Mouse (Mus musculus) layer of hippocampus, postnatal 25 days (tissue): ENCODE data around the gene Polr3h. TPM values are rescaled to one million over a fixed set of nuclear protein-coding genes. Genes with fewer than 3 reads are reported as not detected.

Source experiments
- DNase-seq, 2 experiments: peaks; one replicate each; pipeline ENCODE4 v3.0.0; 2022; ENCODE audit warnings: mixed read lengths in 2 of 2, low spot score in 1 of 2; ENCODE audit errors: extremely low spot score in 1 of 2
- total RNA-seq, 2 experiments: library from RNA; stranded (reverse); gene quantifications; 2 replicates each; pipeline ENCODE4 v1.2.3; 2021

Polr3h gene
- total RNA-seq, 2 experiments from 2014 or later, result 48.0 to 52.8 TPM

DNA sequence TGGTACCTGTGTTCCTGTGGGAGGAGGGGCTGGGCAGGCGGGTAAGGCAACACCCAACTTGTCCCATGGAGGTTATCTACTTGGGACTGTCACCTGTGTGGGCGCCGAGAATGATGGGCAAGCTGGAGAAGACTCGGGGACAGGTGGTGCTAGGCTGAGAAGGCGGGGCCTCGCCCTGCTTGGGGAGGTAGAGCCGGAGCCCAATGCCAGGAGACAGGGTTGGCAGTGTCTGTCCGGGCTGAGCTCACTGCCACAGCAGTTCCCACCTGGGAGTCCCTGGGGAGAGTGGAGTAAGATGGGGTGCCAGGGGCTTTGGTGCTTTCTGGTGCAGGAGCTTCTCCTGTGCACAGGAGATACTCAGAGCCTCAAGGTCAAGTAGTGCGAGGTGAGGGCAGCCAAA, 76.9 kb downstream of the Polr3h start:
- no peak for DNase-seq

DNA sequence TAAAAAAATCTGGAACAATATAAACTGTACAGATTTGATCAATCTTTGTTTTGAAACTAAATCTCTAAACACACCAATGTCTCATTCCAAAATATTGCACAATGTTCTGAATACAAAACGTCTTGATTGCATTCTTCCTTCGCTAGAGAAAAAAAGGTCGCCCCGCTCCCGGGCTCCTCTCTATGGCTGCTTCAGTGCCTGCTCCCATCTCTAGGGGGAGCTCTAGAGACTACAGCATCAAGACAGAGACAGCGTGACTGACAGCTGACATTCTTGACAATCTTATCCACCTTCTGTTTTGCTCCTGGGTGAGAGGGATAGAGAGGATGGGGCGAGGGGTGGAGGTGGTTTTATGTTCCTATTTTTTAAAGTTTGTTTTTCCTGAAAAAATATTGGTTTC, 77.7 kb downstream of the Polr3h start:
- peak in 1 of 2 experiments; percentile 62 for DNase-seq

DNA sequence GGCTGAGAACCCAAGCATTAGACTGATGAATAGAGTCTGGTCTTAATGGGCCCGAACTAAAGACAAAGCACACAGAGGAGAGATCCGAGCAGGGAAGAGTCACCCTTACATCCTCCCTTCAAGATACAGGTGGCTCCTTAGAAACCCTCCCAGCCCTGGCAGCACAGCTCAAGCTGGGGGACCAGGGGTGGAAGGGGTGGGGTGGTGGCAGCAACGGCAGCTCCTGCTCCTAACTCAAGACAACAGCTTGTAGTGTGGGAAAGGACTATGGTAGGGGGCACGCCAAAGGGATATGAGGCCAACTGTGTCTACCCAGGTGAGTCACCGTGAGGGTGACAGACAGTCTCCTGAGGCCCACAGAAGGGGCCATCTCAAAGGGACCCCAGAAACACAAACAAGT, 78.2 kb downstream of the Polr3h start:
- DNase-seq, result no peak

DNA sequence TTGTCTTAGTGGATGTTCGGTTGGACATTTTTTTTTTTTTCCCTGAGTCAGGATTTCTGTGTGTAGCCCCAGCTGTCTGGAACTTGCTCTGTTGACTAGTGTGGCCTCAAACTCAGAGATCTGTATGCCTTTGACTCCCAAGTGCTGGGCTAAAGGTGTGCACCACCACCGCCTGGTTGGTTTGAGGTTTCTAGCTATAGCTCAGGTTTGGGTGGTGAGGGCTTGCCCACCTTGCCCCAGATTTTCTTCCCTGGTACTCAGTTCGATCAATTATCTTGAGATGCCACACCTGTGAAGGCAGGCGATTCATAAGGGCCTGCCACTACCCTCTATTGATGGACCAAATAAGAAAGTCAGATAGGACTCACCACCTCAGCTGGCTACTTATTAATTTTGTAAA, 78.9 kb downstream of the Polr3h start:
- no peak for DNase-seq

DNA sequence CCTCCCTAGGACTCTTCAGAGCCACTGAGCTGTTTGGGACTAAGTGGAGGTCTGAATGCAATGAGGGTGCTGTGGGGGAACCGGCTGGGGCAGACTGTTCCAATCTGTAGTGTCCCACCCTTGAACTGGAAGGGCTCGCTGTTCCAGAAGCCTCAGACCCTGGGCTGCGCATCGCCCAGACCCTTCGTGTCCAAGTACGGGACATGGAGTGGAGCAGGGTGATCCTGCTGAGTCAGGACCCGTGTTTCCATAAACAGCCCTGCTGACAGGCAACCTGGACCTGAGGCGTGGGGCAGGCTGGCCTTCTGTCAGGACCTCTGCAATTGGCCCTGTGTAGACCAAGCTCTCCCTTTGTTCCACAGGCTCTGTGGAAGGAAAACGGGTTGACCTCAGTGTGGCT, 79.3 kb downstream of the Polr3h start:
- no peak for DNase-seq

DNA sequence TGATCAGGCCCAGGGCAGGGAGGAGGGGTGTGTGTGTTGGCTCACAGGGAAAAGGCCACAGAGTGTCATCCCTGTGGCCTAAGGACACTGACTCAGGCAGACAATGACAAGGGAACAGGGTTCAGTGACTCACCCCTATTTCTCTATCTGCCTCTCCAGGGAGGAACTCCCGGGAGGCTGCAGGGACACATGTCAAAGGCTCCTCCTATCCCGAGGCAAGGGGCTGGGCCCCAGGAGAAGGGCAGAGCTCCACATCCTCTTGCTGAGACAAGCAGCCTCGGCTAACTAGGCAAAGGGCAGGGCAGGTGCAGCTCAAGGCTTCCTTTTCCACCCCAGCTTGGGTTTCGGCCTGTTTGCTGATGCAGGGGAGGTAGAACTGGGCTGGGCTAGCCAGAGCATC, 80.3 kb downstream of the Polr3h start:
- no peak for DNase-seq

DNA sequence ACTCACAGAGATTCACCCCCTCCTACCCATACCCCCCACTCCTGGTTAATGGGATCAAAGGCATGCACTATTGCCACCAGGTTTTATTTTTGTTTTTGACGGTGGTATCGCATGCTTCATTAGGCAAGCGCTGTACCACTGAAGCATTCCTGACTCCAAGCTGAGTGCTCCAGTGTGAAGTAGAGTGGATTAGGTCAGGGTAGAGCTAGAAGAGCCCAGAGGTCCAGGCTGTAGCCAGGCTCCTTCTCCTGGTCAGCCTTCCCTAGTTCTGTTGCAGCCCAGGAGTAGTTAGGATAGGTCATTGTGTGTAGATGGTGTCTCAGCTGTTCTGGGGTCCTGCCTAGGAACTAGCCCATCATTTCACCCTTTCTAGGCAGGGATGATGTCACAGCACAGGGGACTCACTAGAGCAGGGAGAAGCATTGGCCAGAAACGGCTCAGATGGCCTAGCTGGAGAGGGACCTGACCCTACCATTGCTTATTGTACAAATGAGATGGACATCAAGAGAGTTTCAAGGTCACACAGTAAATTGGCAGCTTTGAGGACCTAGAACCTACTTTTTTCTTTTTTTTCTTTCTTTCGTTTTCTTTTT, 80.9 kb downstream of the Polr3h start:
- no peak for DNase-seq

DNA sequence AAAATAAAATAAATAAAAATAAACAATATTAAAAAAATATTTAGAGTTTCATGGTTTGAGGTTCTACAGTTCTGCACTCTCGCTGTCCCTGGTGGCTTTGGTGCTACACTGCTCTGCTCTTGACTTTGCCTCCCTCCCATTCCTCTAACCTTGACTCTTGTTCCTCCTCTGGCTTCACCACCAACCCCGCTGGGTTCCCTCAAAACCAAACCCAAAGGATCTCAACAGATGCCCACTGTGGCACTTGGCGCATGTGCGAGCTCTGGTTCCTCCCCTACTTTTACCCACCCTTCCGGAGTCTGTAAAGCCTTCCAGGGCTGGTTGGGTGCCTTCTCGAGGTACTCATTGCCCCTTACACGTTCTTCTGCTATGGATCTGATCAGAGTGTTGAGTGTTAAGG, 83.8 kb downstream of the Polr3h start:
- DNase-seq, result no peak

DNA sequence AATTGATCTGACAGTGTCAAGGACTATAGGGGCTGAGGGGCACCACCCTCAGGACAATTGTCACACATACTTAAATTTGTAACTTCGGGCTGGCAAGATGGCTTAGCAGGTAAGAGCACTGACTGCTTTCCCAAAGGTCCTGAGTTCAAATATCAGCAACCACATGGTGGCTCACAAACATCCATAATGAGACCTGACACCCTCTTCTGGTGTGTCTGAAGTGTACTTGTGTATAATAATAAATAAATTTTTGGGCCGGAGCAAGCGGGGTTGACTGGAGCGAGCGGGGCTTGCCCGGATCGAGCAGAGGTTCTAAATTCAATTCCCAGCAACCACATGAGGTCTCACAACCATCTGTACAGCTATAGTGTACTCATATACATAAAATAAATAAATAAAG, 85.7 kb downstream of the Polr3h start:
- DNase-seq, result no peak

DNA sequence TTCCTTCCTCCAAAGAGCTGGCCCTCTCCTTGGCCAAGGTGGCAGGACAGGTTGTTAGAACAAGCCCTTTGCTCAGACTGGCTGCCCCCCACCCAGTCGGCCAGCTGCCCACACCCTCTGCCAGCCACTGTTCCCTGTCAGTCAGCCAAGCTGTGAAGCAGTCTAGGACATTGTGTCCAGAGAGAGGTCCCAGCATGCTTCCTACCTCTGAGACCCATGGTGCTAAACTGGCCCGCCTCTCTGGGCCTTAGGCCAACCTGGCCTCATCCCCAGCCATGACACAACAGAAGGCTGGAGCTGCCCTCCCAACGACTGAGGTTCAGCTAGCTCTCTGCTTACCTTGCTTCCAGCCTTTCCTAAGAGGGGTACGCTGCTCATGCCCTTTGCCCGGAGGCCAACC, 86.4 kb downstream of the Polr3h start:
- peak in 1 of 2 experiments; percentile 57 for DNase-seq

DNA sequence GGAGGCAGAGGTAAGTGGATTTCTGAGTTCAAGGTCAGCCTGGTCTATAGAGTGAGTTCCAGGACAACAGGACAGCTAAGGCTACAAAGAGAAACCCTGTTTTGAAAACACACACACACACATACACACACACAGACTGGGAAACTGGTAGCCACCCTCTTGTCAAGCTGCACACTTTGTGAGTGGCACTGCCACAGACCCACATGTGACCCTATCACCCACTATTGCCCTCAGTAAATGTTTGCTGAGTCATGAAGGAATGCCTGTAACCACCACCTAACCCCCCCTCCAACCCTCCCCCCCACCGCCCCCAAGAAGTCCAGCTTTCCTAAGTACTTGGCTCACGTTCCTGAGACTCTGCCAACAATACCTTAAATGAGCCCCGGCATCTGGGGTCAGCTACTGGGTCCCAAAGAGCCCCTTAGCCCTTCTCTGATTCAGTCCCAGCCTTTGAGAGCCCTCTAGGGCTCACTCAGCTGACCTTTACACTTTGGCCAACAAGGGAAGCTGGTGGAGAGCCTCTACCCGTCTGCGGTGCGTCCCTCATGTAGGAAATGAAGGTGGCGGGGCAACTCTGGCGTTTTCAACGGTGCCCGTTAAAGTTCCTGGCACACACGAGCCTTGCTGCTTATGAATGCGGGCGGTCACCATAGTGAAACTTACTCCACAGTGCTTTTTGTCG, 87.3 kb downstream of the Polr3h start:
- DNase-seq, result no peak

Other genes starting within 250 kb of the Polr3h start
- 10 to 100 TPM; 19.2 to 21.5 TPM for gene Chadl, start 229.0 kb downstream of the Polr3h start, total RNA-seq
- 100 to 1,000 TPM; 145 to 150 TPM for gene Zc3h7b, start 181.2 kb downstream of the Polr3h start, total RNA-seq
- gene Rangap1, start 180.7 kb downstream of the Polr3h start, total RNA-seq, result 100 to 1,000 TPM; 146 to 164 TPM
- 100 to 1,000 TPM; 237 to 266 TPM for gene Tef, start 123.8 kb downstream of the Polr3h start, total RNA-seq
- gene Tob2, start 67.4 kb downstream of the Polr3h start, total RNA-seq, result 10 to 100 TPM; 27.7 to 34.1 TPM
- gene Phf5a, start 54.3 kb downstream of the Polr3h start, total RNA-seq, result 10 to 100 TPM; 32.6 to 40.0 TPM
- 100 to 1,000 TPM; 475 to 495 TPM for gene Aco2, start 53.9 kb downstream of the Polr3h start, total RNA-seq
- gene Csdc2, start 10.5 kb upstream of the Polr3h start, total RNA-seq, result 10 to 100 TPM; 89.9 to 90.2 TPM
- gene Pmm1, start 34.7 kb upstream of the Polr3h start, total RNA-seq, result 100 to 1,000 TPM; 209 to 227 TPM
- not detected for gene 1700029P11Rik, start 54.3 kb upstream of the Polr3h start, total RNA-seq
- 10 to 100 TPM; 23.5 to 24.0 TPM for gene Xrcc6, start 61.6 kb upstream of the Polr3h start, total RNA-seq
- gene Desi1, start 107.6 kb upstream of the Polr3h start, total RNA-seq, result 100 to 1,000 TPM; 123 to 131 TPM
- gene Snu13, start 121.4 kb upstream of the Polr3h start, total RNA-seq, result 100 to 1,000 TPM; 103 to 104 TPM
- not detected for gene 4930407I10Rik, start 132.9 kb upstream of the Polr3h start, total RNA-seq
- under 1 TPM; 0.12 to 0.59 TPM for gene Mei1, start 143.8 kb upstream of the Polr3h start, total RNA-seq
- 10 to 100 TPM; 11.2 to 15.8 TPM for gene Ccdc134, start 201.7 kb upstream of the Polr3h start, total RNA-seq
- 100 to 1,000 TPM; 172 to 174 TPM for gene Srebf2, start 220.9 kb upstream of the Polr3h start, total RNA-seq